Mouse (Mus musculus) neutrophil, adult 83 days (primary cell): ENCODE data around the gene Olfr1271. TPM values are rescaled to one million over a fixed set of nuclear protein-coding genes. Genes with fewer than 3 reads are reported as not detected.

Experiments used
- total RNA-seq, 2 experiments: library from RNA; stranded (reverse); gene quantifications; one replicate each; pipeline ENCODE4 v1.2.4; 2023

Gene Olfr1271
- not detected for total RNA-seq

GRCm38 (mm10) chr2:90270932-90271331 is at the start of gene Olfr1271:
TSS of gene Olfr1271 (minus strand) at chr2:90271032.

DNA sequence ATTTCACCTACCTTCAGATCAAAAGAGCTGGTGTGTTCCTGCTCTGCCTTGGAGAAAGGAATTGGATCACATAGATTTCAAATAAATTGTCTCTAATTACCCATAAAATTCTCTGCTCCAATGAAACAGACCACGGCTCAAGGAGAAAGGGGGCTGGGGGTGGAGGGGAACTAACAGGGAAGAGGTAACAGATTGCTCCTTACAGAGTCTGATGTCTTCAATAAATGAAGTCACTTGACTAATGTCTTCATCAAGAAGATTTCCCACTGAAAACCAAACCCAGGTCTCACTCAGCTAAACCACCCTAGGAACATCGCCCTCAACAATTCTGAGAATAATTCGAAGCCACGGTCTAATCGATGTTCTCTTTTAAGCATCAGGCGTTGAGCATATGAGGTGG is 21.9 kb upstream of the Olfr1271 start, which contains the start of gene Olfr1272:
Gene Olfr1272 (minus strand): TSS at position 101 of the 400 bp plus-strand sequence.

DNA sequence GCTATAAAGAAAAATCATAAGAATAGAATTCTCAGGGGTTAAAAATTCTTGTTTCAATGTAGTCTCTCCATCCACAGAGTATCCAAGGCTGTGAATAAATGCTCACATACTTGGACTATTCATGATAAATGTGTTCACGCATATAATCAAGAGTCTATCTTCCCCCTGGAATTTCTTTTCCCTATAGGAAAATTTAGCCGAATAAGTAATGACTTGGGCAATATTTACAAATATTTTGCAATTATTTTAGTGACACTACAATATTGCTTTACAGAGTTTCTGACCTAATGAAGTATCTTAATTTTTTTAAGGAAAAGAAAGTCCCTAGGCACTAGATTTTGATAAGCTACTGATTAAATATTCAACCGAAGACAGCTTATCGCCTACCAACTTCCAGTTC is 13.3 kb downstream of the Olfr1271 start, which contains the start of gene Olfr142:
Gene Olfr142 (minus strand): TSS at position 101 of the 400 bp plus-strand sequence.

DNA sequence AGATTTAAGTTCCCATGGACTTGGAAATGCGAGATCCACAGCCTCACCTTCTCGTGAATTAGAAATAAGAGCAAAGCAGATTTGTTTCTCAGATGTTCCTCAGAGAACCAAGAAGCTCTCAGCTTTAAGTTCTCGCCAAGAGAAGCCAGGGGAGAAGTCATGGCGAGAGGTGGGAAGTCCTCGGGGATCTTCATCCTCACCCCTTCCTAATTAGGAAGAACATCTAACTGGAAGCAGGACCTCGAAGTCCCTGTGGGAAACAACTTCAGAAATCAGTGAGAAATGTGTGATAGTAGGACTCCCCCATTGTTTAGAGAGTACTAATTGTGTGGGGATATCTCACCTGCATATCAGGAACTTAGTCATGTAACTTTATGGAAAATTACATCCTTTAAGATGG is 46.4 kb downstream of the Olfr1271 start, which contains the start of gene Olfr1506:
Gene Olfr1506 (minus strand): TSS at position 101 of the 400 bp plus-strand sequence.

Other genes starting within 250 kb of the Olfr1271 start
- not detected for gene Olfr1264, start 245.5 kb downstream of the Olfr1271 start, total RNA-seq
- not detected for gene Olfr1265, start 235.7 kb downstream of the Olfr1271 start, total RNA-seq
- gene Olfr140, start 207.4 kb downstream of the Olfr1271 start, total RNA-seq: not detected
- not detected for gene Olfr1269, start 149.6 kb downstream of the Olfr1271 start, total RNA-seq
- not detected for gene Olfr32, start 128.7 kb downstream of the Olfr1271 start, total RNA-seq
- gene Olfr1270, start 117.9 kb downstream of the Olfr1271 start, total RNA-seq: not detected
- gene Olfr1506, start 46.5 kb downstream of the Olfr1271 start, total RNA-seq: under 1 TPM; 0.22 to 0.53 TPM
- not detected for gene Olfr142, start 13.4 kb downstream of the Olfr1271 start, total RNA-seq
- gene Olfr1272, start 21.8 kb upstream of the Olfr1271 start, total RNA-seq: not detected
- gene Gm13769, start 51.2 kb upstream of the Olfr1271 start, total RNA-seq: not detected
- gene Olfr1274-ps, start 127.7 kb upstream of the Olfr1271 start, total RNA-seq: not detected